Mouse (Mus musculus) cortical plate, adult 2 months (tissue): ENCODE results near the gene Dzip1.

Source experiments
- CTCF ChIP-seq: fragments of 200-500 bp; IDR thresholded peaks from 2 replicates; pipeline ENCODE4 v1.5.1; 2011; ENCODE audit warnings: mild to moderate bottlenecking, control low read depth, low read length; ENCODE audit not compliant: insufficient read depth; ENCODE audit errors: extremely low read depth
- POLR2A ChIP-seq: fragments of 200-500 bp; IDR thresholded peaks from 2 replicates; pipeline ENCODE4 v1.6.1; 2011; ENCODE audit warnings: mild to moderate bottlenecking, low read length, control low read depth; ENCODE audit not compliant: insufficient read depth; ENCODE audit errors: extremely low read depth

- no peak for TF ChIP-seq CTCF
- no peak for TF ChIP-seq POLR2A
Observed at GRCm38 (mm10) chr14:118826346-118826745, 98.9 kb downstream of the Dzip1 start.
